Mouse (Mus musculus) left cerebral cortex, adult 11 months (tissue): ENCODE results near the gene Tiam1.
A peak's percentile ranks its signal among the peaks of the same experiment; 100 is the strongest.

Source experiments
- DNase-seq: peaks from one replicate; pipeline ENCODE4 v3.0.0; 2022; ENCODE audit warnings: low spot score

The Tiam1 gene

GRCm38 (mm10) chr16:89993991-89994825 is 149.4 kb downstream of the Tiam1 start:
- no peak for DNase-seq

- DNase-seq: no peak
These were observed 150.1 kb downstream of the Tiam1 start for GRCm38 (mm10) chr16:89993506-89993905.

- no peak for DNase-seq
These were observed 151.8 kb downstream of the Tiam1 start for GRCm38 (mm10) chr16:89991701-89992152.

GRCm38 (mm10) chr16:89990288-89990955 is 153.1 kb downstream of the Tiam1 start:
- DNase-seq: no peak

GRCm38 (mm10) chr16:89989816-89990215 is 153.8 kb downstream of the Tiam1 start:
- DNase-seq: no peak

- no peak for DNase-seq
These were observed 156.8 kb downstream of the Tiam1 start for GRCm38 (mm10) chr16:89986672-89987362.

- DNase-seq: no peak
These were observed 157.7 kb downstream of the Tiam1 start for GRCm38 (mm10) chr16:89985702-89986481.

- DNase-seq: no peak
These were observed 163.4 kb downstream of the Tiam1 start for GRCm38 (mm10) chr16:89980075-89980744.

- no peak for DNase-seq
These were observed 168.1 kb downstream of the Tiam1 start for GRCm38 (mm10) chr16:89975441-89975840.

- no peak for DNase-seq
These were observed 169.5 kb downstream of the Tiam1 start for GRCm38 (mm10) chr16:89973814-89974712.

- no peak for DNase-seq
These were observed 170.6 kb downstream of the Tiam1 start for GRCm38 (mm10) chr16:89972854-89973487.

- no peak for DNase-seq
These were observed 171.6 kb downstream of the Tiam1 start for GRCm38 (mm10) chr16:89972018-89972417.

- peak; percentile 40 for DNase-seq
These were observed 175.5 kb downstream of the Tiam1 start for GRCm38 (mm10) chr16:89968058-89968457.

- no peak for DNase-seq
These were observed 180.7 kb downstream of the Tiam1 start for GRCm38 (mm10) chr16:89962876-89963275.

- DNase-seq: no peak
These were observed 182.7 kb downstream of the Tiam1 start for GRCm38 (mm10) chr16:89960904-89961303.

GRCm38 (mm10) chr16:89960186-89960878 is 183.2 kb downstream of the Tiam1 start:
- DNase-seq: peak; percentile 41

- DNase-seq: no peak
These were observed 184.6 kb downstream of the Tiam1 start for GRCm38 (mm10) chr16:89958982-89959381.

- DNase-seq: no peak
These were observed 185.5 kb downstream of the Tiam1 start for GRCm38 (mm10) chr16:89958030-89958429.

- no peak for DNase-seq
These were observed 189.0 kb downstream of the Tiam1 start for GRCm38 (mm10) chr16:89954525-89954924.
